Mouse (Mus musculus): ENCODE data around the gene Gm20517.

DNA sequence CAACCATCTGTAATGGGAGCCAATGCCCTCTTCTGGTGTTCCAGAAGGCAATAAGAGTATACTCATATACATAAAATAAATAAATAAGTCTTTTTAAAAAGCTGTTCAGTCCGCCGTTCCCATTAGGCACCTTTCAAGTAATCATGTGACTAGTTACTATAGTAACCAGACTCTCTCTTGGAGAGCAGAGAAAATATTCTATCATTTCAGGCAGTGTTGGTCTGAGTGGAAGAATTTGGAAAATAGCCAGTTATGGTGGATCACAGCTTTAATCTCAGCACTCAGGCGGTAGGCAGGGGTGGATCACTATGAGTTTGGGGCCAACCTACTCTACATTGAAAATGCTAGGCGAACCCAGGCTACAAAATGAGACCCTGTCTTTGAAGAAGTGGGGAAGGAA is 57.8 kb downstream of the Gm20517 start:
- TF ChIP-seq CTCF (IDR thresholded peaks at IDR 0.05; ENCODE audit: low read depth, low read length): no peak
- no peak for TF ChIP-seq POLR2A (IDR thresholded peaks at IDR 0.05; ENCODE audit: extremely low read depth, insufficient read depth, low read length)

All from liver, adult 2 months (tissue).